Mouse (Mus musculus): Measurements from ENCODE around the gene Clec12a. TPM values are rescaled to one million over a fixed set of nuclear protein-coding genes. Genes with fewer than 3 reads are reported as not detected.

Gene Clec12a
- polyA plus RNA-seq (2017; shearing (Covaris generic)), result 0.25 TPM

GRCm38 (mm10) chr6:129342391-129342790 lies at the start of gene Clec12a:
TSS of gene Clec12a (plus strand) at chr6:129342691.

GRCm38 (mm10) chr6:129331610-129332009 lies 10.9 kb upstream of the Clec12a start, which contains the start of gene 4922502D21Rik:
TSS of gene 4922502D21Rik (minus strand) at chr6:129331796.

DNA sequence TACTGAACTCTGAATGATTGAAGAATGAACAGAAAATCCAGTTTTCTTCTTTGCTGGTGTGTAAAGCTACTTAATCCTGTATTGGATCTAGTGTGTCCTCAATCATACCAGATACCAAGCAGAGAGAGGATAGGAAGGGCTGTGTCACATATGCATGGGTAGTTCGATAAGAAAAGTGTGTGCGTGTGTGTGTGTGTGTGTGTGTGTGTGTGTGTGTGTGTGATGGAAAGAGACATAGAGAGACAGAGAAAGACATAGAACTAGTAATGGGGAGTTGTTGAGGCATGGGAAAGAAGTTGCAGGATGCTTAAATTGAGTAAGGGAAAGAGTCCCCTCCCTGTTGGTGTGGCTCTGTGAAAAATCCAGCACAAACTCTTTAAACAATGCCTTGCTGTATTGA lies 43.3 kb downstream of the Clec12a start, which contains the start of gene Clec12b:
Gene Clec12b (minus strand): TSS at position 101 of the 400 bp plus-strand sequence.

GRCm38 (mm10) chr6:129396997-129397396 lies 54.5 kb downstream of the Clec12a start, which contains the start of gene Clec1b:
TSS of gene Clec1b (plus strand) at chr6:129397297.

GRCm38 (mm10) chr6:129408562-129408961 lies 66.1 kb downstream of the Clec12a start, which contains the start of gene Clec9a:
TSS of gene Clec9a (plus strand) at chr6:129408862.

Other genes with a start within 250 kb of the Clec12a start
- not detected for gene Clec2e, start 241.8 kb upstream of the Clec12a start, polyA plus RNA-seq (2017; shearing (Covaris generic))
- gene Clec2d, start 162.1 kb upstream of the Clec12a start, polyA plus RNA-seq (2017; shearing (Covaris generic)), result 28.9 TPM
- gene Cd69, start 67.3 kb upstream of the Clec12a start, polyA plus RNA-seq (2017; shearing (Covaris generic)), result 195 TPM
- gene 4922502D21Rik, start 10.9 kb upstream of the Clec12a start, polyA plus RNA-seq (2017; shearing (Covaris generic)), result not detected
- not detected for gene Clec12b, start 43.2 kb downstream of the Clec12a start, polyA plus RNA-seq (2017; shearing (Covaris generic))
- 1.1 TPM for gene Clec1b, start 54.6 kb downstream of the Clec12a start, polyA plus RNA-seq (2017; shearing (Covaris generic))
- not detected for gene Clec9a, start 66.2 kb downstream of the Clec12a start, polyA plus RNA-seq (2017; shearing (Covaris generic))
- gene Clec1a, start 109.3 kb downstream of the Clec12a start, polyA plus RNA-seq (2017; shearing (Covaris generic)), result not detected
- 0.79 TPM for gene Olr1, start 164.5 kb downstream of the Clec12a start, polyA plus RNA-seq (2017; shearing (Covaris generic))
- not detected for gene Tmem52b, start 169.9 kb downstream of the Clec12a start, polyA plus RNA-seq (2017; shearing (Covaris generic))
- 21.1 TPM for gene Gabarapl1, start 190.5 kb downstream of the Clec12a start, polyA plus RNA-seq (2017; shearing (Covaris generic))
- gene Klre1, start 235.2 kb downstream of the Clec12a start, polyA plus RNA-seq (2017; shearing (Covaris generic)), result 0.43 TPM
- gene Klrd1, start 249.1 kb downstream of the Clec12a start, polyA plus RNA-seq (2017; shearing (Covaris generic)), result 6.3 TPM

Measured in CD4-positive, CD25-positive, alpha-beta regulatory T cell, adult 9 weeks (primary cell).